Mouse (Mus musculus) stomach, postnatal 0 days (tissue): ENCODE measurements around the gene Il1rapl2.

ENCODE experiments used
- CTCF ChIP-seq: IDR thresholded peaks from 2 replicates; pipeline ENCODE4 v1.5.1; 2016; ENCODE audit warnings: antibody characterized with exemption, low read depth, mild to moderate bottlenecking, moderate library complexity
- EP300 ChIP-seq: optimal IDR thresholded peaks from 2 replicates; pipeline ENCODE3; 2016; ENCODE audit warnings: antibody characterized with exemption

DNA sequence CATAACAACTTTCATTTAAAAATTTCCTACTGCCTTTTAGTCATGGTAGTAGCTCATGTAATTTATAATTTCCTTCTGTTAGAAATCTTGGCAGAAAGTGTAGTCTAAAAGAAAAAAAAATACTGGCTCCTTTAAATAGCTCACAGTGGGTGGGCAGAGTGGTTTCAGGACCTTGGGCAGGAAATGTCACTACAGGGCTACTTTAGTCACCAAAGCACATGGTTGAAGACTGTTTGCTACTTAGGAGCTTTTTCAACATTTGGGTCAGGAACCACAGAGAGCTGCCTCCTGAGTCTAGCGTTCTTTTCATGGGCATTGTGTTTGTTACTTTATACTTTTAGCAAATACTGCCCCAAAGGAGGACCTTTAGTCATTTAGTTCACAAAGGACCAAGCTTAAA lies 12.2 kb downstream of the Il1rapl2 start:
- no peak for TF ChIP-seq CTCF
- TF ChIP-seq EP300 = no peak
